Mouse (Mus musculus): Measurements from ENCODE around the gene Sox12. TPM values are rescaled to one million over a fixed set of nuclear protein-coding genes. Genes with fewer than 3 reads are reported as not detected.
A peak's percentile ranks its signal among the peaks of the same experiment; 100 is the strongest.

The Sox12 gene
- polyA plus RNA-seq, 1 experiment: 105 TPM

DNA sequence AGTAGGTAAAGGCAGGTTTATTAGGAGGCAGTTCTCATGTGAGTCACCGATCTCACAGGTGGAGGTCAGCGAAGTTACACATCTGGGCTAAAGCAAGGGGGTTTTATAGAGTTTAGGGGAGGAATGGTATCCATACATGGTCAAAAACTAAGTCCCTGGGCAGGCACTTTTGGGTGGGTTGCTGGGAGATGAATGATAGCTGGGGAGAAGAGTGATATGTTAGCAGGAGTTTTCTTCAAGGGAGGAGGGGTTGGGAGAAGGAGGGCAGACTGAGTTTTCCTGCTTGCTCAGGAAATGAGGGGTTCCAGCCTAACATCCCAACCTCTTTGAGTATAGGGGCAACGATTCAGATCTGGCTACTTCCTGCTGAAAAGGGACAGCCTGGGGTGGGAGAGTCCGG lies 17.4 kb upstream of the Sox12 start, which contains the start of gene 6820408C15Rik:
TSS of gene 6820408C15Rik (plus strand) at position 301 of the 400 bp plus-strand sequence.
- DNase-seq (ENCODE audit: low read depth): no peak
- TF ChIP-seq CTCF (IDR thresholded peaks at IDR 0.05; ENCODE audit: borderline replicate concordance, extremely low read depth, insufficient read depth, insufficient read length) (no peak), POLR2A (IDR thresholded peaks at IDR 0.05; ENCODE audit: borderline replicate concordance, extremely low read depth, insufficient read depth, insufficient read length, poor library complexity, severe bottlenecking) (no peak)

DNA sequence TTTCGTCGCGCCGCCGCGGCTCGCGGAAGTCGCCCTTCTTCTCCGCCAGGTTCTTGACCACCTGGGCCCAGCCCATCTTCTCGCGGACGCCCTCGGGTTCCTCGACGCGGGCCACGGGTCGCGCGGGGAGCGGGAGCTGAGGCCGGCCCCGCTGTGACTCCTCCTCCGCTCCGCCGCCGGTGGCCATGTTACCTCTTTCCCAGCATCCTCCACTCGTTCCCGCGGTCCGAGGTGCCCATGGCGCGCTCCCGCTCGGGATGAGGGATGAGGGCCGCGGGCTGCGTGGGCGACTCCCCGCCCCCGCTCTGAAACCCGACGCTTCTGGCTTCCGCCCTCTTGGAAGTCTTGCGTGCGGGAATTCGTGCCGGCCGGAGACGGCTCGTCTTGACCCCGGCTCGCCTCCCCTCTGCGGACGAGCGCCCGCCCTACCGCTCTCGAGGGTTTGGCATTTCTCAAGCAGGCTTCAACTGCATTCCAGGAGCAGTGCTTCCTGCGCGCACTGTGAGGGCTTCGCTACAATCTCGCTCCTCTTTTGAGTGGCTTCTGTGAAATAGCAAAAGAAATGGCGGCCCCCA lies 16.8 kb upstream of the Sox12 start, which contains the start of gene Zcchc3:
TSS of gene Zcchc3 (minus strand) at position 437 of the 575 bp plus-strand sequence.
- DNase-seq (ENCODE audit: low read depth): peak; percentile 94
- TF ChIP-seq POLR2A (IDR thresholded peaks at IDR 0.05; ENCODE audit: borderline replicate concordance, extremely low read depth, insufficient read depth, insufficient read length, poor library complexity, severe bottlenecking): peak; percentile 79
- TF ChIP-seq CTCF (IDR thresholded peaks at IDR 0.05; ENCODE audit: borderline replicate concordance, extremely low read depth, insufficient read depth, insufficient read length): no peak

DNA sequence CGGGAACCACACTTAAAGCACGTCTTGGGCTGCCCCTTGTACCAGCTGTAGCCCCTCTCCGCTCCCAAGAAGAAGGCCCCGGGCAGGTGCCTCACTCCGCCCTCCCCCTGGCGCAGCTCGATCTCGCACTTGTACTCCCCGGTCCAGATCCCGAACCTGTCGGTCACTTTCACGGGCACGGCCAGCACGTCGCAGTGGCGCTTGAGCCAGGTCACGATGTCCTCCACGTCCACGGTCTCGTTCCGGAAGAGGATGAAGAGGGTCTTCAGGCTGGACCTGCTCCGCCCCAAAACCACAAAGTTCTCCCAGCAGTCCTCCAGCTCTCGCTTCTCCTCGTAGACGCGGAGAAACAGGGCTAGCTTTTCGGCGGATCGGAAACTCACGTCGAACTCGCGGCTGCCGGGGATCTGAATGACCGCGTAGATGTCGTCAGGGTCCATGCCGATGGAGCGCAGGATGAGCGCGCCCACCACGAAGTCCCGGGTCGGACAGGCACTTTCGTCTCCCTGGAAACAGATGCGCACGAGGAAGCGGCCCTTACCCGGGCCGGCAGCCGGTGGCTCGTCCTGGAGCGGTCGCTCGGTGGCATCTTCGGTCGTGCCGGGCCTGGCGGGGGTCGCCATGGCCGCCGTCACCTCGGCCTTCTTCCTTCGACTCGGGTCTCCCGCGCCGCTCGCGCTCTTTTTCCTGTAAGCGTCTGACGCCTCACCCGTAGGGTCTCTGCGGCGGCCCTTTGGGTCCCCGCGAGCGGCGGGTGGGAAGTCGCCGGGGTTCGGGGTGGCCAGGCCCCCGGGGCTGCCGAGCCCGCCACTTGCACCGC lies 16.1 kb upstream of the Sox12 start:
- peak; percentile 62 for DNase-seq (ENCODE audit: low read depth)

DNA sequence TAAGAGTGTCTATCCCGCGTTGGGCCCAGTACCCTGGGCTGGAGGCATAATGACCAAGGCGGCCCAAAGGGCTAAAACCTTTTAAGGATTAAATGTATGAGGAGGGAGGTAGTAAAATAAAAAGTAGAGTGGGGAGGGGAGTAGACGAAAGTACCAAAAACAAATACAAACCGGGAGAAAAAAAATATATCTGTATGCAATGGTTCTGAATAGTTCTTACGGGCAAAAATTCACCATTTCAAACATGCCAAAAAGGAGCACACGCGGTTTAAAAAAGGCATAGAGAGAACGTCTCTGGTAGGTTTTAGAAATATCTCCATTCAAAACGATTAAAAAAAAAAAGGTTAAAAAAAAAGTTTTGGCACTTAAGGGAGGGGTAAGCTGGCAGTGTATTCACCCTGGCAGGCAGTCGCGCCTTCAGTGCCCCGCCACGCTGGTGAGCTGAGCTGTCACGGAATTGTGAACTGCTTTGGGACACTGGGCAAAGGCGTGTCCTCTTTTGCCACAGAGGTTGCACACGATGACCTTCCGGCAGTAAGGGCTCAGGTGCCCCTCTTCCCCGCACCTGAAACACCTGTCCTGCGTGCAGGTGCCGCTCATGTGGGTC lies 15.4 kb upstream of the Sox12 start:
- TF ChIP-seq POLR2A (IDR thresholded peaks at IDR 0.05; ENCODE audit: borderline replicate concordance, extremely low read depth, insufficient read depth, insufficient read length, poor library complexity, severe bottlenecking) (no peak), CTCF (IDR thresholded peaks at IDR 0.05; ENCODE audit: borderline replicate concordance, extremely low read depth, insufficient read depth, insufficient read length) (no peak)
- DNase-seq (ENCODE audit: low read depth): no peak

More for the DNA sequence above, 16.1 kb upstream of the Sox12 start:
- TF ChIP-seq CTCF (IDR thresholded peaks at IDR 0.05; ENCODE audit: borderline replicate concordance, extremely low read depth, insufficient read depth, insufficient read length) (no peak), POLR2A (IDR thresholded peaks at IDR 0.05; ENCODE audit: borderline replicate concordance, extremely low read depth, insufficient read depth, insufficient read length, poor library complexity, severe bottlenecking) (no peak)

DNA sequence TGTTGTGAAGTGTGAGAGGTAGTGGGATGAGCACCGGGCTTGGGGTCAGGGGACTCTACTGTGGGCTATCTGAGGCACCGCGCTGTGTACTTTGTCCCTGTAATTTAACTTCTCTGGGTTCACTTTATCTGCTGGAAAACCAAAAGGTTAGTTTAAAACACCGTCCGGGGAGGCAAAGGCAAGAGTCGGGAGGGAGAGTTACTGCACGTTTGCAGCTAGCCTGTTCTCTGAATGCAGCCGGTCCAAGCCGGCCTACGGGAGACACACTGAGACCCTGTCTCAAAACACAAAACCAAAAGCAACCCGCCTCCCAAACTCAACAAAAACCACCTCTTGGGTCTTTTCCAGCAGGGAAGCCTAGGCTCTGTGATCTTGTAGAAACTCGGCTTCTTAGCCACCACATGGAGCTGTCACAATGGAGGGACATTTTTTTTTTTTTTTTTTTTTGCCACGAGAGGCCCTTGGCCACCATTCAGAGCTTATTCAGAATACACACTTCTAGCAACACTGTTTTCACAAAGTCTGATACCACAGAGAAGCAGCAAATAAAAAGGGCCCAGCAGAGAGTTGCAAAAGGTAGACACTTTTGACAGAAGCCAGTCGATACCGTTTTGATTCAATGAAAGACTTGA lies 14.8 kb upstream of the Sox12 start:
- DNase-seq (ENCODE audit: low read depth): peak; percentile 84
- no peak for TF ChIP-seq POLR2A (IDR thresholded peaks at IDR 0.05; ENCODE audit: borderline replicate concordance, extremely low read depth, insufficient read depth, insufficient read length, poor library complexity, severe bottlenecking)
- no peak for TF ChIP-seq CTCF (IDR thresholded peaks at IDR 0.05; ENCODE audit: borderline replicate concordance, extremely low read depth, insufficient read depth, insufficient read length)

DNA sequence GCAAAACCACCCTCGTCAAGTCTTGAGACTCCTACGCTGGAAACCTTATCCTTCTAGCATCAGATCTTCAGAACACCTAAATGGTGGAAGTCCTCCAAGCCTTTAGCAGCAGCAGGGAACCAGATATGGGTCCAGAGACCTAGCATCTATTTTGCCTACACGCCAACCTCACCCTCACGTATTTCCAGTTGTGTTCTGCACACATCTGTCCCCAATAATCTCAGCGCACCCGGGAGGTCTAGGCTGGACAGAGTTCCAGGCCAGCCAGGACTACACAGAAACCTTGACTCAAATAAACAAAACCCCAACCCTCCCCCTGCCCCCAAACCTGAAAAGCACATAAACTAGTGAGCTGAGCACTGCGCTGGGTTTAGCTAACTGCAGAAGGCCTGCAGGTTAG lies 13.6 kb upstream of the Sox12 start:
- TF ChIP-seq CTCF (IDR thresholded peaks at IDR 0.05; ENCODE audit: borderline replicate concordance, extremely low read depth, insufficient read depth, insufficient read length) (no peak), POLR2A (IDR thresholded peaks at IDR 0.05; ENCODE audit: borderline replicate concordance, extremely low read depth, insufficient read depth, insufficient read length, poor library complexity, severe bottlenecking) (no peak)
- peak; percentile 44 for DNase-seq (ENCODE audit: low read depth)

DNA sequence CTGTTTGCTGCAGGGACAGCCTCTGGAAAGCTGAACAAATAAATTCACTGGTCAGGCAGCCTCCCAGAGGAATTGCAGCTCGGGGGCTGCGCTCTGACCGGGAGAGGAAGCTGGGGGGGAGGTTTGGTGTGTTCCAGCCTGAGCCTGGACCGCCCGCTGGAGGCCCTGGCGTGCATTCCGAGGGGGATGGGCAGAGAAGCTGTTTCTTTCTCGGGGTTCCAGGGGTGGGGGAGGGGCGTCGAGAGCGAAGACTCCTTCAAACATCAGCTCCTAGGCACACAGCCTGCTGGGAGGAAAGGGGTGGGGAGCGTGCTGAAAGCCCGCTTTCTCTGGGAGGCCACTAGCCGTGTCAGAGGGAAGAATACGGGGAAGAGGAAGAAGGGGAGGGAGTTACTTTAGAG lies 13.1 kb upstream of the Sox12 start:
- DNase-seq (ENCODE audit: low read depth): peak; percentile 96
- TF ChIP-seq CTCF (IDR thresholded peaks at IDR 0.05; ENCODE audit: borderline replicate concordance, extremely low read depth, insufficient read depth, insufficient read length) (no peak), POLR2A (IDR thresholded peaks at IDR 0.05; ENCODE audit: borderline replicate concordance, extremely low read depth, insufficient read depth, insufficient read length, poor library complexity, severe bottlenecking) (no peak)

DNA sequence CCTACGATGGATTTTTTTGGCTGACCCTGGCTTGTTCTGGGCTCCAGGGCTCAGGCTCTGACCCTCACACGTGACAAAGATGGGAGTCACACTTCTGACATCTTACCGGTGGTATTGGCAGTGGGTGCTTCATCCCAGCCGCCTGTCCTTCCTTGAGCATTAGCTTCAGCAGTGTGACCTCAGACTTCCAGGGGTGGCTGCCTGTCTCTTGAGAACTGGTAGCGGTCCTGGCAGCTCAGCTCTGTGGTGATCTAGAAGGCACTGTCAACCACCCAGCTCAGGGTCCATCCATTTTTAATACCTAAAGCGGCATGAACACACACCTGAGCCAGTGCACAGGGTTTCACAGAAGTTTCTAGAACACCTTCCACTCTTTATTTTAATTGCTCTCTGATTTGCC lies 11.9 kb upstream of the Sox12 start:
- DNase-seq (ENCODE audit: low read depth): no peak
- no peak for TF ChIP-seq CTCF (IDR thresholded peaks at IDR 0.05; ENCODE audit: borderline replicate concordance, extremely low read depth, insufficient read depth, insufficient read length)
- no peak for TF ChIP-seq POLR2A (IDR thresholded peaks at IDR 0.05; ENCODE audit: borderline replicate concordance, extremely low read depth, insufficient read depth, insufficient read length, poor library complexity, severe bottlenecking)

DNA sequence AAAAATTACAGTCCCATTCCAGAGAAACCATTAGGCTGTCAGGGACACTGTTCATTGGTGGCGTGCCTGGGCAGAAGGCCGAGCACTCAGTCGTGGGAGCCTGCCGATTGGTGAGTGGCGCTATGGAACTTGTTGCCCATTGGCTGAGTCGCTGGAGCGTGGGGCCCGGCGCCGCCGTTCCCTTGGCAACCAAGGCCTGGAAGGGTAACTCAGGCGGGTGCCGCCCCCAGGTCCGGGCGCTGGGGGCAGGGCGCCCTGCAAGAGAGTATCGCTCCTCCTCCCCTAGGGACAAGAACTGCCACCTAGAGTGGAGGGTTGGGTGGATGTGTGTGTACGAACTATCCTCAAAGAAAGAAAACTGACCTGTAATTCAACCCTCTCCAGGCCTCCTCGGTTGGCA lies 8.3 kb upstream of the Sox12 start:
- TF ChIP-seq POLR2A (IDR thresholded peaks at IDR 0.05; ENCODE audit: borderline replicate concordance, extremely low read depth, insufficient read depth, insufficient read length, poor library complexity, severe bottlenecking): no peak
- TF ChIP-seq CTCF (IDR thresholded peaks at IDR 0.05; ENCODE audit: borderline replicate concordance, extremely low read depth, insufficient read depth, insufficient read length): no peak
- DNase-seq (ENCODE audit: low read depth): peak; percentile 98

DNA sequence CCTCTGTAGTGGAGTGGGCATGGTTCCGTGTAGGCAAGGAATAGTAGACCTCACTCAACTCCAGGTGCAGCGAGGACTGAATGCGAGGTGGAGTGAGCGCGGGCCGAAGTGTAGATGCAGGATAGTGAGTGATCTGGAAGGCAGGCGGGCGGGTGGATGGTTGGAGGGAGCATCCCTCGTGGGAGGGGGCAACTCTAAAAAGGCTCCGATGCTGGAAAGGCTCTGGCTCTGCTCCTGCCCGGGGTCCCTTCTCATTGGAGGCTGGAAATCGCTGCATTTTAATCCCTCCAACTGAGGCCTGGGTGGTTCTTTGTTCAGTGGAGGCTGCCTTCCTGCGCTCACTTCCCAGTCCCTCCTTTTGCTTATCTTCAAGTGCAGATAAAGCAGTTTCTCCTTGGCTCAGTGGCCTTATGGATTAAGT lies 1.3 kb upstream of the Sox12 start:
- peak; percentile 89 for DNase-seq (ENCODE audit: low read depth)
- TF ChIP-seq POLR2A (IDR thresholded peaks at IDR 0.05; ENCODE audit: borderline replicate concordance, extremely low read depth, insufficient read depth, insufficient read length, poor library complexity, severe bottlenecking): no peak; the same call in 1 of the 2 replicates
- TF ChIP-seq CTCF (IDR thresholded peaks at IDR 0.05; ENCODE audit: borderline replicate concordance, extremely low read depth, insufficient read depth, insufficient read length): no peak

DNA sequence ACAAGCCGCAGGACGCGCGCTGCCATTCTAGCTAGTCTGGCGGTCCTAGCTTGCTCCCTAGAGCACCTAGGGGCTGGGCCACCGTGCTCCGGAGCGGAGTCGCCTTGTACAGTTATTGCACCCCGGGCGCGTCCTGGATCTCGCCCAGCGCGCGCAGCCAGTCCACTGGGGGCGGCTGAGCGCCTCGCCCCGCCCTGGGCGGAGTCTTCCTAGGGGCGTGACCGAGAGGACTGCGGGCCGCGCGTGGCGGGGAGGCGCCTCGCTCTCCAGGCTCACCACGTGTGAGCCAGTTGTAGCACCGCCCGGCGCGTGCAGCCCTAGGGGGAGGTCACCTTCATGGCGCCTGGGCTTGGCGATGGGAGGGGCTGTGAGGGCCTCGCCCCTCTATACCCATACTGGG lies 828 bp upstream of the Sox12 start:
- TF ChIP-seq CTCF (IDR thresholded peaks at IDR 0.05; ENCODE audit: borderline replicate concordance, extremely low read depth, insufficient read depth, insufficient read length): no peak
- TF ChIP-seq POLR2A (IDR thresholded peaks at IDR 0.05; ENCODE audit: borderline replicate concordance, extremely low read depth, insufficient read depth, insufficient read length, poor library complexity, severe bottlenecking): peak; percentile 52
- peak; percentile 97 for DNase-seq (ENCODE audit: low read depth)

All from brain, embryonic 14.5 days (tissue).